Mouse (Mus musculus): ENCODE measurements around the gene Hmgb1. TPM values are rescaled to one million over a fixed set of nuclear protein-coding genes. Genes with fewer than 3 reads are reported as not detected.
A peak's percentile ranks its signal among the peaks of the same experiment; 100 is the strongest.

Hmgb1 gene
- polyA plus RNA-seq, 1 experiment from 2014 or later = 1,661 TPM

DNA sequence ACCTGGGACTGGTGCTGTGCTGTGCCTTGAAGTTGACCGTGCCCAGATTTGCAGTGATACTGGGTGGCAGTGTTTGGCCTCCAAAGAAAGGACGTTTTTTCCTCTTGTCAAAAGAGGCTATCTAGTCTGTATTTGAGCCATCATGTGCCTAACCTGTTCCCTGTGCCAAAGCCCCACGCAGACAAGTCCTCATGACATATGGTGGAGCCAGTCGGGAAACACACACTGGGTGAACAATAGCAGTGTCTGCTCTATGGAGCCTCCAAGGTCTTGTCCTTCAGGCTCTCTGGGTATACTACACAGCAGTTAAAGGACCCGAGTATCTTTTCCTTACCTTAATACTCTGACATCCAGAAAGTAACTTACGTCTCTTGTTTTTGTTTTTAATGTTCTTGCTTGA lies 141.0 kb downstream of the Hmgb1 start:
- Histone ChIP-seq H3K27me3 (ENCODE audit: poor library complexity, severe bottlenecking) (no peaks in the 10 kb centered on the region), H3K9me3 (peaks cover 7% of the 10 kb centered on the region; the same call in 1 of the 2 replicates), H3K4me3 (no peak overlapping the region), H3K4me1 (no peaks in the 10 kb centered on the region), H3K27ac (no peak overlapping the region), H3K36me3 (replicated peaks) (peaks cover 49% of the 10 kb centered on the region)
- DNase-seq (ENCODE audit: extremely low spot score, low spot score) = no peak
- 87% methylated on average over 6 of the region's 6 CpGs for WGBS

DNA sequence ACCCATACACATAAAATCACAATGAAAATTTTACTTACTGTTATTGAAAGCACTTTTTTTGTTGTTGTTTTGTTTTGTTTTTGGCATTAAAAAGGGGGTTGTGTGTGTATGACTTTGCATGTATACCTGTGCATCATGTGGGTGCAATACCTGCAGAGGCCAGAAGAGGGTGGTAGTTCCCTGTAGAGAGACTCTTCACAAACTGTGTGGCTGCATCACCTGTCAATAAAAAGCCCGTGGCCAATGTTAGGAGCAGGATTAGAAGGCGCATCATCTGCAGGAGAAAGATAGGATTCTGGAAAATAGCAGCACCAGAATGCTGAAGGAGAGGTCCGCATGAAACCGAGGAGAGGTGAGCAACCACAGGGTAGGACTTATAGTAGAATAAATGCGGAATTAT lies 144.5 kb downstream of the Hmgb1 start:
- Histone ChIP-seq H3K4me3 (no peak overlapping the region), H3K27me3 (ENCODE audit: poor library complexity, severe bottlenecking) (no peaks in the 10 kb centered on the region), H3K9me3 (peaks cover 19% of the 10 kb centered on the region; the same call in 1 of the 2 replicates), H3K27ac (no peak overlapping the region), H3K36me3 (replicated peaks) (peaks cover 33% of the 10 kb centered on the region), H3K4me1 (peaks cover 3% of the 10 kb centered on the region; the same call in 1 of the 2 replicates)
- DNase-seq (ENCODE audit: extremely low spot score, low spot score) = no peak
- 89% methylated on average over 5 of the region's 5 CpGs for WGBS

DNA sequence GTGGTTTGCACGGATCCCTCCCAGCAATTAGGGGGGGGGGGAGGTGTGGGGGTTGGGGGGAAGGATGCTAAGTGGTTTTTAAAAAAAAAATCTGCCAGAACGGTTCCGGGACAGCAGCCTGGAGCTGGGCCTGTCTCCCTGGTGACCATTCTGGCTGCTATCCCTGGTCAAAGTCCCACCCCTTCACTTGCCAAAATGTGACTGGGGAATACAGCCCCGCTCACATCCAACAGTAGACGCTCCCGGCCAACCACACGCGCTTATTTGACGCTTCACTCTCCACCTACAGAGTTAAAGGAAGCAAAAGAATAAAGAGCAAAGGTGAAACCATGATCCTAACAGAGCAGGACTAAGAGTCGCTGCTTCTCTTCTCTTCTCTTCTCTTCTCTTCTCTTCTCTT lies 146.6 kb downstream of the Hmgb1 start:
- peaks cover 3% of the 10 kb centered on the region; the same call in 1 of the 2 replicates for H3K4me1 ChIP-seq
- H3K36me3 ChIP-seq (replicated peaks) = peaks cover 21% of the 10 kb centered on the region
- H3K4me3 ChIP-seq = no peak overlapping the region
- no peaks in the 10 kb centered on the region for H3K27me3 ChIP-seq (ENCODE audit: poor library complexity, severe bottlenecking)
- no peak overlapping the region for H3K27ac ChIP-seq
- DNase-seq (ENCODE audit: extremely low spot score, low spot score) = no peak
- peaks cover 19% of the 10 kb centered on the region; the same call in 1 of the 2 replicates for H3K9me3 ChIP-seq
- WGBS = 41% methylated on average over 10 of the region's 10 CpGs

DNA sequence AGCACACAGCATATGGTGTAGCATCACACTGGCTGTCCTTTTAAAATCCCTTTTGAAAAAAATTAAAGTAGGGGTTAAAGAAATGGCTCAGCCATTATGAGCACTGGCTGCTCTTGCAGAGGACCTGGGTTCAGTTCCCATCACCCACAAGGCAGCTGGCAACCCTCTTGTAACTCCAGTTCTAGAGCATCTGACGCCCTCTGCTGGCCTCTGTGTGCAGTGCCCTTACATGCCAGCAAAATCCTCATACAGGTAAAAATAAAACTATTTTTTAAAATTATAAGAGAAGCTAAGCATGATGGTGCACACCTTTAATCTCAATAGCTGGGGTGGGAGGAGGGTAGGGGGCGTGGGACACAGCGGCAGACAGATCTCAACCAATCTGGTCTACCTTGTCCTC lies 147.4 kb downstream of the Hmgb1 start:
- peaks cover 15% of the 10 kb centered on the region for H3K36me3 ChIP-seq (replicated peaks)
- H3K4me1 ChIP-seq = peaks cover 4% of the 10 kb centered on the region
- 91% methylated on average over 3 of the region's 3 CpGs for WGBS
- H3K27ac ChIP-seq = no peak overlapping the region
- no peak overlapping the region for H3K4me3 ChIP-seq
- peaks cover under 1% of the 10 kb centered on the region for H3K27me3 ChIP-seq (ENCODE audit: poor library complexity, severe bottlenecking)
- peaks cover 19% of the 10 kb centered on the region; the same call in 1 of the 2 replicates for H3K9me3 ChIP-seq
- no peak for DNase-seq (ENCODE audit: extremely low spot score, low spot score)

DNA sequence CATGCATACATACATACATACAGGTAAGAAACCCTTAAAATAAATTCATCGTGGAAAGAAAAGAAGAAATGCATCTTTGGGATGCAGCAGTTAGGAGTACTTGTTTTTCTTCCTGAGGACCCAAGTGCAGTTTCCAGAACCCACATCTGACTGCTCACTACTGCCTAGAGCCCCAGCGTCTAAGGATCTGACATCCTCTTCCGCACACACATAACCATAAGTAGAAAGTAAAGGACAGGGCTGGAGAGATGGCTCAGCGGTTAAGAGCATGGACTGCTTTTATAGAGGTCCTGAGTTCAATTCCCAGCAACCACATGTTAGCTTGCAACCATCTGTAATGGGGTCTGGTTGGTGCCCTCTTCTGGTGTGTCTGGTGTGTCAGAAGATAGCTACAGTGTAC lies 151.9 kb downstream of the Hmgb1 start:
- Histone ChIP-seq H3K27ac (no peak overlapping the region), H3K4me3 (no peak overlapping the region), H3K4me1 (peaks cover 23% of the 10 kb centered on the region), H3K27me3 (ENCODE audit: poor library complexity, severe bottlenecking) (peaks cover 15% of the 10 kb centered on the region), H3K9me3 (peaks cover 12% of the 10 kb centered on the region; the same call in 1 of the 2 replicates), H3K36me3 (replicated peaks) (peaks cover 7% of the 10 kb centered on the region)
- DNase-seq (ENCODE audit: extremely low spot score, low spot score) = no peak
- WGBS = 96% methylated on average over 4 of the region's 4 CpGs

DNA sequence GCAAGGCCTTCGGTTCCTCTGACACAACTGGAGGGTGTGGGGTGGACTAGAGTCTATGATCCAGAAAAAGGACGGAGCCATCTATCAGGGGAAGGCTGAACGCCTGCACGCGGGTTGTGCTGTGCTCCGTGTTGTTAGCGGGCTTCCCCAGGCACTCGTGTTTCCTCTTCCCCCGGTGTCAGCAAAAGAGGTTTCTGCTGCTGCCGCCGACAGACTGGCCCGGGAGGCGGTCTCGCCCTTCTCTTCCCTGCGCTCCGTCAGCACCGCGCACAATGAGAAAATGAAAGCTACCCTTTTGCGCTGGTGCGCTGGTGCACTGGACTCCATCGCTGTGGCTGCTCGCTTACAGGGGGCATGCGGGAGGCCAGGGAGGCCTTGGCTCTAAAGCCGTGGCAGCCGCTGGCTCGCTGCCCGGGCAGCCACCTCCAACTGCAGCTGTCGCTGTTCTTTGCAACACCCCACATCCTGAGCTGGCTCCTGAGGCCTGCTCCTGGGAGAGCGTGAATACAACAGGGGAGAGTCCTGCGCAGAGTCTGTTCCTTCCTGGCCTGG lies 153.0 kb downstream of the Hmgb1 start:
- DNase-seq (ENCODE audit: extremely low spot score, low spot score) = peak; percentile 58
- 6% methylated on average over 30 of the region's 30 CpGs for WGBS
- peaks cover 15% of the 10 kb centered on the region for H3K27me3 ChIP-seq (ENCODE audit: poor library complexity, severe bottlenecking)
- peak overlapping the region; percentile 49 for H3K4me3 ChIP-seq
- 0 out of 2 replicates have a peak, but pooled peaks cover 1% of the 10 kb centered on the region for H3K36me3 ChIP-seq (replicated peaks)
- H3K27ac ChIP-seq = peak overlapping the region; percentile 86
- H3K4me1 ChIP-seq = peaks cover 23% of the 10 kb centered on the region
- peaks cover 9% of the 10 kb centered on the region; the same call in 1 of the 2 replicates for H3K9me3 ChIP-seq

DNA sequence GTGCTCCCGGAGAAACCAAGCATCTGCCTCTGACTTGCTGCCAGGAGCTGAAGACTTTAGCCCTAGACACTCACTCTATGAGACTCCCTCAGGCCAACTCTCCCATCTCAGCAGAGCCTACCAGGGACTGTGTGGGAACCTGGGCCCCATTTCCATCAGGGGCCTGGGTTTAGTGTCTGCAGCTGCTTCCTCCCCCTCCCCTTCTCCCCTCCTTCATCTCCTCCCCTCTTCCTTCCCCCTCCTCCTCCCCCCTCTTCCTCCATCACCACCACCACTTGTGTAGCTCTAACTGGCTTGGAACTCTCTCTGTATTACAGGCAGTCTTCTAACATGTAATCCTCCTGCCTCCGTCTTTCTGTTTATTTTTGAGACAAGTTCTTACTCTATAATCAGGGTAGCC lies 154.2 kb downstream of the Hmgb1 start:
- H3K36me3 ChIP-seq (replicated peaks) = no peaks in the 10 kb centered on the region
- no peak overlapping the region for H3K4me3 ChIP-seq
- peaks cover 15% of the 10 kb centered on the region for H3K27me3 ChIP-seq (ENCODE audit: poor library complexity, severe bottlenecking)
- H3K9me3 ChIP-seq = peaks cover 5% of the 10 kb centered on the region; the same call in 1 of the 2 replicates
- peaks cover 23% of the 10 kb centered on the region for H3K4me1 ChIP-seq
- DNase-seq (ENCODE audit: extremely low spot score, low spot score) = no peak
- WGBS = 58% methylated on average over 2 of the region's 2 CpGs
- peak overlapping the region; percentile 35; the same call in 1 of the 2 replicates for H3K27ac ChIP-seq

DNA sequence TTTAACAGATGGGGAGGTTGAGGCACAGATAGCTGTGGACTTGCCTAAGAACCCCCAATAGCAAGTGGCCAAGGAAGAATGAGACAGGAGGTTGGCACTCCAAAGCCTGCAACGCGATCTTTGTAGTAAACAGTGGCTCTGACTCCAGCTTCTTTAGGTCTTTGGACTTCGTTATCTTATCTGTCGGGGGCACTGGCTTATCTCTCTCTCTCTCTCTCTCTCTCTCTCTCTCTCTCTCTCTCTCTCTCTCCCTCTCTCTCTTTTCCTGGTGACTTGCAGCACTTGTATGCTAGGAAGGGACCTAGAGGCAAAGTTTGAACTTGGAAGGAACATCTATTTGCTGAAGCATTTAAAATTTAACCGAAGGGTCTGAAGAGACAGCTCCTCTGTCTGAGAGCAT lies 155.9 kb downstream of the Hmgb1 start:
- 76% methylated on average over 5 of the region's 5 CpGs for WGBS
- no peak for DNase-seq (ENCODE audit: extremely low spot score, low spot score)
- H3K36me3 ChIP-seq (replicated peaks) = no peaks in the 10 kb centered on the region
- peaks cover 23% of the 10 kb centered on the region for H3K4me1 ChIP-seq
- H3K4me3 ChIP-seq = no peak overlapping the region
- H3K27ac ChIP-seq = no peak overlapping the region
- H3K9me3 ChIP-seq = peaks cover 5% of the 10 kb centered on the region; the same call in 1 of the 2 replicates
- H3K27me3 ChIP-seq (ENCODE audit: poor library complexity, severe bottlenecking) = peaks cover 15% of the 10 kb centered on the region

DNA sequence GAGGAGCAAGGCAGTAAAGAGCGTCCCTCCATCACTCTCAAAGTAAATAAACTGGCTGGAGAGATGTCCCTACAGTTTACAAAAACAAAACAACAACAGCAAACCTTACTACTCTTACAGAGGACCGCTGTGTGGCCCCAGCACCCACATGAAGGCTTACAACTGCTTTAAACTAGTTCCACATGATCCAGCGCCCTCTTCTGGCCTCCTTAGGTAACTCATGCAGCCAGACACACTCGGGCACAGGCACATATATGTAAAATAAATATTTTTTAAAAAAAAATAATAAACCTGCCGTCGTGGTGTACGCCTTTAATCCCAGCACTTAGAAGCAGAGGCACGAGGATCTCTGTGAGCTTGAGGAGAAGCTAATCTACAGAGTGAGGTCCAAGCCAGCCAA lies 156.9 kb downstream of the Hmgb1 start:
- Histone ChIP-seq H3K27ac (no peak overlapping the region), H3K9me3 (peaks cover 5% of the 10 kb centered on the region; the same call in 1 of the 2 replicates), H3K4me3 (no peak overlapping the region), H3K36me3 (replicated peaks) (no peaks in the 10 kb centered on the region), H3K4me1 (peaks cover 23% of the 10 kb centered on the region), H3K27me3 (ENCODE audit: poor library complexity, severe bottlenecking) (peaks cover 15% of the 10 kb centered on the region)
- no peak for DNase-seq (ENCODE audit: extremely low spot score, low spot score)
- 82% methylated on average over 8 of the region's 8 CpGs for WGBS

DNA sequence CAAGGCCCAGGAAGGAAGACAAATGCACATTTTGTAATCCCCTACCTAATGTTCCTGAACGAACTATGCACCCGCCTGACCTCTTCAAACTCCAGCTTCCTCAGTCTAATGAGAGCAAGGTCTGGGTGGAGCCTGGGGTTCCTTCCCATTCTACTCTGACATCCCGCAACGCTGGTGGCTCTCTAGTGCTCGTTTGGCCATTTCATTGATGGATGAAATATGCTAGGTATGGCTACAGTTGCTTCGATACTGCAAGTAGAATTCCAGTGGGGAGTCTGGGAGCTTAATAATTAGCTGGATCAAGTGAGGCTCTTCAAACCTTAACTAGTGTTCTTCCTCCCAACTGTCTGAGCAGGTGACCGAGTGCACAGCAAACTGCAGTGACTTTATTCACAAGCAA lies 163.2 kb downstream of the Hmgb1 start:
- H3K9me3 ChIP-seq = no peaks in the 10 kb centered on the region
- DNase-seq (ENCODE audit: extremely low spot score, low spot score) = no peak

DNA sequence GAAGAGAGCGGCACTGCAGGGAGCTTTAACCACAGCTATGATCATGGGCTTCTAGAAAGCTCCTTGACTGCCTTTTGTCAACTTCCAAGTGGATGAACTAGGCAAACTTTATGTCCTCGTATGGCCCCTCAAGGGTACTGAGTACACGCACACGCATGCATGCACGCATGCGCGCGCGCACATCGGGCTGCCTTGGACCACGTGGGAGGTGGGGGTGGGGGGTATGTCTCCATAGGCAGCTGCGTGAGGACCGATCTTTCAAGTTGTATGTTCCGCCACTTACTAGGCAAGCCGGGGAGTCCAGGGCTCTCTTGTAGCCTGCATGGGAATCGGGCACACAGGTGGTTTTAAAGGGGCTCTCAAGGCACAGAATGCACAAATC lies 163.6 kb downstream of the Hmgb1 start:
- no peak overlapping the region for H3K4me3 ChIP-seq
- H3K36me3 ChIP-seq (replicated peaks) = no peaks in the 10 kb centered on the region
- peaks cover 22% of the 10 kb centered on the region for H3K27me3 ChIP-seq (ENCODE audit: poor library complexity, severe bottlenecking)
- H3K27ac ChIP-seq = no peak overlapping the region
- H3K9me3 ChIP-seq = no peaks in the 10 kb centered on the region
- no peak for DNase-seq (ENCODE audit: extremely low spot score, low spot score)
- H3K4me1 ChIP-seq = peaks cover 17% of the 10 kb centered on the region
- 70% methylated on average over 16 of the region's 16 CpGs for WGBS

More for the DNA sequence above, 163.2 kb downstream of the Hmgb1 start:
- H3K27ac ChIP-seq = no peak overlapping the region
- H3K4me3 ChIP-seq = no peak overlapping the region
- 69% methylated on average over 7 of the region's 7 CpGs for WGBS
- peaks cover 19% of the 10 kb centered on the region for H3K27me3 ChIP-seq (ENCODE audit: poor library complexity, severe bottlenecking)
- H3K36me3 ChIP-seq (replicated peaks) = no peaks in the 10 kb centered on the region
- H3K4me1 ChIP-seq = peaks cover 12% of the 10 kb centered on the region

DNA sequence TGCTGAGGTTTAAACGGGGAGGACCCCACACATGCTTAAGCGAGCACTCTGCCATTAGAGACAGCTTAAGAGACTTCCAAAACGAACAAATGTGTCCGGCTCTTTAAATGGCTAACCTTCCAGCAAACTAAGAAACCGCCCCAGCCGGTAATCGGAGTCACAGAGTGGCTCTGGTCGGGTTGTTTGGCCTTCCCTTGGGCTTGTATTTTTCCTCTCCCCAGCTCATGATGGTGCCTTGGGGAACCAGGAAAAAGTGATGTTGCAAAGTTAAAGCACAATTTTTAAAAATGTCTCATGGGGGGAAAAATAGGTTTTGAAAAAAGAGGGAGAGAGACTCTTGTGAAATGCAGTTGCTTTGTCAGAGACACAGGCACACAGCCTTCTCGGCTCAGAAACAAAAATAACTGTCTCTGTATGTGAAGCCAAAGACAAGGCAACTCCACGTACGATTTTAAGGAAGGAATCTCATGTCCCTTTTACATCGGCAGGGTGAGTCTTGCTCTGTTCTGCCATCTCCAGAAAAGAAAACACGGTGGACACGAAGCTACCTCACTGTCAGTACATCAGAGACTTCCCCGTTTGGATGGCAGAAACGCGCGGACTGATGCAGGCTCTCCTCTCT lies 164.1 kb downstream of the Hmgb1 start:
- peaks cover 22% of the 10 kb centered on the region for H3K27me3 ChIP-seq (ENCODE audit: poor library complexity, severe bottlenecking)
- DNase-seq (ENCODE audit: extremely low spot score, low spot score) = no peak
- no peaks in the 10 kb centered on the region for H3K9me3 ChIP-seq
- no peak overlapping the region for H3K27ac ChIP-seq
- peaks cover 21% of the 10 kb centered on the region for H3K4me1 ChIP-seq
- no peak overlapping the region for H3K4me3 ChIP-seq
- no peaks in the 10 kb centered on the region for H3K36me3 ChIP-seq (replicated peaks)
- 60% methylated on average over 18 of the region's 18 CpGs for WGBS

DNA sequence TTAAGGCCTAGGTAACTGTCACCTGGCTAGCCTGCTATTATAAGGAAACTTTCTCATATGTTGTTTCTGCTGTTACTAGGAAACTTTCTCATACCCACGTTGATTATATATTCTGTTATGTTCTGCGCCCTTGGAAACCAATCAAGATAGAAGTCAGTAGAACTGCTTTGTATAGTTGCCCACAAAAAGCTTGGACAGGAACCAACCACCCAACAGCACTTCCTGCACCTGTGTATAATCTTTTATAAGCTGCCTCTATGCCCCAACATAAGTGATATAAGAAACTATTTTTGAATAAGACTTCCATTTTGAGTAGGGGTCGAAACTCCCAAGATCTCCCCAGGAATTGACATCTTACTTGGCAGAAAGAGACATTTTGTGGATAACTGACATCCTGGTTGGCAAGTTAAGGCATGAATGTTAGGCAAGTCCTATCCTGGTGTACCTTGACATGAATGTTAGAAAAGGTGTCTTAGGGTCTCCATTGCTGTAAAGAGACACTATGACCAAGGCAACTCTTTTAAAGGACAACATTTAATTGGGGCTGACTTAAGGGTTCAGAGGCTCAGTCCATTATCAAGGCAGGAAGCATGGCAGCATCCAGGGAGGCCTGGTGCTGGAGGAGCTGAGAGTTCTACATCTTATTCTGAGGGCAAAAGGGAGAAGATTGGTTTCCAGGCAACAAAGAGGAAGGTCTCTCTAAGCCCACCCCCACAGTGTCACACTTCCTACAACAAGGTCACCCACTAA lies 166.4 kb downstream of the Hmgb1 start:
- DNase-seq (ENCODE audit: extremely low spot score, low spot score) = no peak
- Histone ChIP-seq H3K27ac (no peak overlapping the region), H3K9me3 (no peaks in the 10 kb centered on the region), H3K36me3 (replicated peaks) (no peaks in the 10 kb centered on the region), H3K27me3 (ENCODE audit: poor library complexity, severe bottlenecking) (peaks cover 37% of the 10 kb centered on the region), H3K4me1 (peaks cover 29% of the 10 kb centered on the region), H3K4me3 (no peak overlapping the region)
- WGBS = 90% methylated on average over 3 of the region's 3 CpGs
